Mouse (Mus musculus): ENCODE results near the gene Foxl1. TPM values are rescaled to one million over a fixed set of nuclear protein-coding genes. Genes with fewer than 3 reads are reported as not detected.
"Not testable (repeated sequence)": the region's sequence is repeated elsewhere in the genome, so short reads cannot be mapped to it uniquely, and the experiment has no call there.

Gene Foxl1
- polyA plus RNA-seq, 1 experiment, result not detected

- Histone ChIP-seq H3K27me3 (ENCODE audit: control insufficient read depth, insufficient read depth, low read length) (no peaks in the 10 kb centered on the region), H3K4me1 (ENCODE audit: control insufficient read depth, insufficient read depth, low read length) (peaks cover 4% of the 10 kb centered on the region), H3K36me3 (ENCODE audit: control insufficient read depth, insufficient read depth, low read length) (no peaks in the 10 kb centered on the region), H3K27ac (ENCODE audit: control insufficient read depth, insufficient read depth, low read depth, low read length) (no peak overlapping the region), H3K4me3 (ENCODE audit: control insufficient read depth, low read depth, low read length) (no peak overlapping the region)
- TF ChIP-seq POLR2A (IDR thresholded peaks at IDR 0.05; ENCODE audit: control insufficient read depth, low read depth, low read length), result no peak
Observed at GRCm38 (mm10) chr8:121134512-121134911, 6.8 kb downstream of the Foxl1 start.

DNA sequence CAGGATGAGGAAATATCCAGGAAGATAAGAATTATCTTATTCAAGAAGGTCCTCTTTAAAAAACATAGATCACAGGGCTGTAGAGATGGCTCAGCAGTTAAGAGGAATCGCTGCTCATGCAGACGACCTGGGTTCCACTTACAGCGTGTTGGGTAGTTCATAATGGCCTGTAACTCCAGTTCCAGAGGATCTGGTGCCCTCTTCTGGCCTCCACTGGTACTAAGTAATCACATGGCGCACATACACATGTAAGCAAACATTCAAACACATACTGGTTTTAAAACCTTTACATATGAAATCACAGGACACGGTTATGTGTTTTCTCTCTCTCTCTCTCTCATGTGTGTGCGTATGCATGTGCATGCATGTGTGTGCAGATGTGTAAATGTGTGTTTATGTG lies 9.1 kb downstream of the Foxl1 start:
- Histone ChIP-seq H3K36me3 (ENCODE audit: control insufficient read depth, insufficient read depth, low read length) (no peaks in the 10 kb centered on the region), H3K4me3 (ENCODE audit: control insufficient read depth, low read depth, low read length) (no peak overlapping the region), H3K4me1 (ENCODE audit: control insufficient read depth, insufficient read depth, low read length) (peaks cover 4% of the 10 kb centered on the region), H3K27ac (ENCODE audit: control insufficient read depth, insufficient read depth, low read depth, low read length) (no peak overlapping the region), H3K27me3 (ENCODE audit: control insufficient read depth, insufficient read depth, low read length) (no peaks in the 10 kb centered on the region)
- no peak for TF ChIP-seq POLR2A (IDR thresholded peaks at IDR 0.05; ENCODE audit: control insufficient read depth, low read depth, low read length)

GRCm38 (mm10) chr8:121145457-121146134 lies 17.9 kb downstream of the Foxl1 start:
- H3K4me3 ChIP-seq (ENCODE audit: control insufficient read depth, low read depth, low read length); H3K4me1 ChIP-seq (ENCODE audit: control insufficient read depth, insufficient read depth, low read length); H3K27ac ChIP-seq (ENCODE audit: control insufficient read depth, insufficient read depth, low read depth, low read length); H3K36me3 ChIP-seq (ENCODE audit: control insufficient read depth, insufficient read depth, low read length); H3K27me3 ChIP-seq (ENCODE audit: control insufficient read depth, insufficient read depth, low read length): not testable (repeated sequence)

GRCm38 (mm10) chr8:121148573-121149083 lies 20.9 kb downstream of the Foxl1 start:
- Histone ChIP-seq H3K36me3 (ENCODE audit: control insufficient read depth, insufficient read depth, low read length) (no peaks in the 10 kb centered on the region), H3K4me1 (ENCODE audit: control insufficient read depth, insufficient read depth, low read length) (no peaks in the 10 kb centered on the region), H3K27me3 (ENCODE audit: control insufficient read depth, insufficient read depth, low read length) (no peaks in the 10 kb centered on the region), H3K27ac (ENCODE audit: control insufficient read depth, insufficient read depth, low read depth, low read length) (no peak overlapping the region), H3K4me3 (ENCODE audit: control insufficient read depth, low read depth, low read length) (no peak overlapping the region)
- TF ChIP-seq POLR2A (IDR thresholded peaks at IDR 0.05; ENCODE audit: control insufficient read depth, low read depth, low read length) (no peak), CTCF (IDR thresholded peaks at IDR 0.05; ENCODE audit: control insufficient read depth, insufficient read depth, insufficient replicate concordance, low read depth, low read length) (no peak)

DNA sequence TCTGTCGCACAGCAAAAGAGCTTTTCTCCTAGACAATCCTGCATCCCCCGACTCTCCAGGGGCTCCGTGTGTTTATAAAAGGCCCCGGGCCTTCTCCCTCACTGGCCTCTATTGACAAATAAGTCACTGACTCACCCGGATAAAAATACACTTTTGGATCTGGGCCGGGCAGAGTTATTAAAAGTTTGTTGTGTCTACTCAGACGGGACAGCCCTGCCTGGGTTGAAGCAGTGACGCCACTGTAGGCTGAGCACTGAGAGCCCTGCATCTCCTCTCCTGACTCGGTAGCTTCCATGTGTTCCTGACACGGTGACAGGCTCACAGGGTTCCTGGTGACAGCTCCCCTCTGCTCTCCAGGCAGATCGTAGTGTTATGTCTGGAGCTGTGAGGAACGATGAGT lies 24.7 kb downstream of the Foxl1 start:
- TF ChIP-seq CTCF (IDR thresholded peaks at IDR 0.05; ENCODE audit: control insufficient read depth, insufficient read depth, insufficient replicate concordance, low read depth, low read length) (no peak), POLR2A (IDR thresholded peaks at IDR 0.05; ENCODE audit: control insufficient read depth, low read depth, low read length) (no peak)
- H3K4me1 ChIP-seq (ENCODE audit: control insufficient read depth, insufficient read depth, low read length), result no peaks in the 10 kb centered on the region; the same call in 1 of the 2 replicates
- no peaks in the 10 kb centered on the region for H3K36me3 ChIP-seq (ENCODE audit: control insufficient read depth, insufficient read depth, low read length)
- no peaks in the 10 kb centered on the region for H3K27me3 ChIP-seq (ENCODE audit: control insufficient read depth, insufficient read depth, low read length)
- H3K27ac ChIP-seq (ENCODE audit: control insufficient read depth, insufficient read depth, low read depth, low read length), result no peak overlapping the region
- no peak overlapping the region for H3K4me3 ChIP-seq (ENCODE audit: control insufficient read depth, low read depth, low read length)

DNA sequence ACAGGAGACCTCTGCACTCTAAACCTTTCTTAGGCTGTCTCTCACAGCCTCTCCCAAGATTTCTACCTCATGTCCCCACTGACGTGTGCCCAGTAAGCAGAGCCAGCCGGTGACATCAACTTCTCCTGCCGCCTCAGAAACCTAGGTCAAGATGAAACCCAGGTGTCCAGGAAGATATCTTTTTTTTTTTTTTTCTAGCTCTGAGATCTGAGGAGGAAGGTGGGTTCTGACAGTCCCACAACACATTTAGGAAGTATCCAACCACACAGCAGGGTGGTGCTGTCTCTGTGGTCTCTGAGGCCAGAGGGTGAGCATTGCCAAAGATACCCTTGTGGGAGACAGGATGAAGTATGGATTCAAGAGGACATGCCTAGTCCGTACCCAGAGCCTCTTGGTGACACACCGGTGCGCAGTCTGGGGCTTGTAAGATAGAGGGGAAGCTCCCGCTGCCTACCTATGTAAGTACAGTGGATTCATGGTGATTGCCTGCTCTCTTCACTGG lies 29.3 kb downstream of the Foxl1 start:
- Histone ChIP-seq H3K4me3 (ENCODE audit: control insufficient read depth, low read depth, low read length) (no peak overlapping the region), H3K4me1 (ENCODE audit: control insufficient read depth, insufficient read depth, low read length) (no peaks in the 10 kb centered on the region; the same call in 1 of the 2 replicates), H3K27me3 (ENCODE audit: control insufficient read depth, insufficient read depth, low read length) (no peaks in the 10 kb centered on the region), H3K36me3 (ENCODE audit: control insufficient read depth, insufficient read depth, low read length) (no peaks in the 10 kb centered on the region), H3K27ac (ENCODE audit: control insufficient read depth, insufficient read depth, low read depth, low read length) (no peak overlapping the region)
- TF ChIP-seq POLR2A (IDR thresholded peaks at IDR 0.05; ENCODE audit: control insufficient read depth, low read depth, low read length), result no peak
- no peak for TF ChIP-seq CTCF (IDR thresholded peaks at IDR 0.05; ENCODE audit: control insufficient read depth, insufficient read depth, insufficient replicate concordance, low read depth, low read length)

DNA sequence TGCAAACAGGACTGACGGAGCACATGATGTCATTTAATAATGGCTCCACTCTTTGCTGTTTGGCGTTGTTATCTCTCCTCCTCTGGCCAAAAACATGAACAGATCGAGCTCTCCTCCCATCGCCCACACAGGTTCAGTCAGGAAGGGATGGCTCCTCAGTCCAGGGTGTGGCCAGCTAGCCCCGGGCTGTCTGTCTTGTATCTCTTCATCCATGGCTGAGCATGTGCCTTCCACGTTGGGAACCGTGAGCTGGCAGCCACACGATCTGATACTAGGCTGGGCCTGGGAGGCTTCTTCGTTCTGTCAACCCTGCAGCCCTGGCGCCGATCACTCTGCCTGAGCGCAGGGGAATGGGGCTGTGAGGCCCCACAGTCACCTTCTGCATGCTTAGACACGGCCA lies 31.1 kb downstream of the Foxl1 start:
- H3K4me1 ChIP-seq (ENCODE audit: control insufficient read depth, insufficient read depth, low read length), result no peaks in the 10 kb centered on the region; the same call in 1 of the 2 replicates
- H3K27me3 ChIP-seq (ENCODE audit: control insufficient read depth, insufficient read depth, low read length), result no peaks in the 10 kb centered on the region
- TF ChIP-seq POLR2A (IDR thresholded peaks at IDR 0.05; ENCODE audit: control insufficient read depth, low read depth, low read length) (no peak), CTCF (IDR thresholded peaks at IDR 0.05; ENCODE audit: control insufficient read depth, insufficient read depth, insufficient replicate concordance, low read depth, low read length) (no peak)
- H3K36me3 ChIP-seq (ENCODE audit: control insufficient read depth, insufficient read depth, low read length), result no peaks in the 10 kb centered on the region
- no peak overlapping the region for H3K4me3 ChIP-seq (ENCODE audit: control insufficient read depth, low read depth, low read length)
- no peak overlapping the region for H3K27ac ChIP-seq (ENCODE audit: control insufficient read depth, insufficient read depth, low read depth, low read length)

- Histone ChIP-seq H3K36me3 (ENCODE audit: control insufficient read depth, insufficient read depth, low read length) (no peaks in the 10 kb centered on the region), H3K4me1 (ENCODE audit: control insufficient read depth, insufficient read depth, low read length) (no peaks in the 10 kb centered on the region; the same call in 1 of the 2 replicates), H3K27me3 (ENCODE audit: control insufficient read depth, insufficient read depth, low read length) (no peaks in the 10 kb centered on the region), H3K4me3 (ENCODE audit: control insufficient read depth, low read depth, low read length) (no peak overlapping the region), H3K27ac (ENCODE audit: control insufficient read depth, insufficient read depth, low read depth, low read length) (no peak overlapping the region)
- no peak for TF ChIP-seq POLR2A (IDR thresholded peaks at IDR 0.05; ENCODE audit: control insufficient read depth, low read depth, low read length)
- TF ChIP-seq CTCF (IDR thresholded peaks at IDR 0.05; ENCODE audit: control insufficient read depth, insufficient read depth, insufficient replicate concordance, low read depth, low read length), result no peak
Observed at GRCm38 (mm10) chr8:121161437-121161836, 33.7 kb downstream of the Foxl1 start.

All from testis, adult 2 months (tissue).